Mouse (Mus musculus) neural tube, embryonic 12.5 days (tissue): ENCODE results near the gene Lmo7. TPM values are rescaled to one million over a fixed set of nuclear protein-coding genes. Genes with fewer than 3 reads are reported as not detected.

Experiments used
- ATAC-seq: fragments of 200-750 bp; cut with Nextera tagmentation; 2 replicates; pipeline ENCODE4 v1.8.0; 2017; ENCODE audit warnings: low read depth, mild to moderate bottlenecking, moderate TSS enrichment, moderate library complexity; ENCODE audit not compliant: low FRiP score
- H3K27ac ChIP-seq: fragments of 300-500 bp; sonication (generic); 2 replicates; pipeline ENCODE4 v1.5.1; 2016
- H3K27me3 ChIP-seq: fragments of 300-500 bp; sonication (generic); replicated peaks from 2 replicates; pipeline ENCODE4 v1.6.1; 2016; ENCODE audit warnings: mild to moderate bottlenecking
- H3K36me3 ChIP-seq: fragments of 300-500 bp; sonication (generic); 2 replicates; pipeline ENCODE4 v1.6.1; 2016; ENCODE audit warnings: mild to moderate bottlenecking
- H3K4me1 ChIP-seq: fragments of 300-500 bp; sonication (generic); 2 replicates; pipeline ENCODE4 v1.6.1; 2016
- H3K4me2 ChIP-seq: fragments of 300-500 bp; sonication (generic); replicated peaks from 2 replicates; pipeline ENCODE4 v1.6.1; 2016; ENCODE audit warnings: mild to moderate bottlenecking
- H3K4me3 ChIP-seq: fragments of 300-500 bp; sonication (generic); 2 replicates; pipeline ENCODE4 v1.5.1; 2016
- H3K9ac ChIP-seq: fragments of 300-500 bp; sonication (generic); 2 replicates; pipeline ENCODE4 v1.6.1; 2016; ENCODE audit warnings: mild to moderate bottlenecking
- H3K9me3 ChIP-seq: fragments of 300-500 bp; sonication (generic); 2 replicates; pipeline ENCODE4 v1.6.1; 2016; ENCODE audit warnings: mild to moderate bottlenecking
- WGBS: fragments of 180-500 bp; shearing (Covaris S2); methylation state at CpG from one replicate; pipeline ENCODE4 v1.1.7; 2016; 5-methylcytosine and 5-hydroxymethylcytosine counted together
- polyA plus RNA-seq: library from polyadenylated mRNA; unstranded; fragments of >200 nt; fragmentation: Nextera tagmentation; extraction: Ambion mirVana; gene quantifications from 2 replicates; pipeline ENCODE4 v1.2.1, GENCODE M21; 2016

Lmo7 gene
- polyA plus RNA-seq, 1 experiment from 2014 or later, result 2.5 TPM

DNA sequence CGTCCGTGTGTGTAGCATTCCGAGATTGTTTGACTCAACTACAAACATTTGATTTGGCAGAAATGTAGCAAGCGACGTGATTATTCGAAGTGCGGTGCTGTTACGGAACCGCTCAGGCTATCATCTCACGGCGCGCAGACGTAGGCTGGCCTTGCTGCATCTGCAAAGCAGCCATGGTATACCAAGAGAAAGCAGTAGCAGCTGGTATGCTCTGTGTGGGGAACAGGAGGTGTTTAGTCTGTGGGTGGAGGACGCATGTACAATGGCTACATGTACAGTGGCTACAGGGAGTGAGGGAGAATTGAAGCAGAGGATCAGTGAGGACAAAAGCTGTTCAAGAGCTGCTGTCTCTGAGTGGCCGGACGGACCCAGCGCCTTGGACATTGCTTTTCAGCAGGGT lies 113.7 kb downstream of the Lmo7 start:
- ATAC-seq, result no peak
- H3K4me1 ChIP-seq, result no peaks in the 10 kb centered on the region
- WGBS, result 91% methylated on average over 17 of the region's 17 CpGs
- H3K4me3 ChIP-seq, result no peak overlapping the region
- H3K27me3 ChIP-seq, result no peaks in the 10 kb centered on the region
- no peak overlapping the region for H3K27ac ChIP-seq
- H3K36me3 ChIP-seq, result no peaks in the 10 kb centered on the region
- H3K9me3 ChIP-seq, result no peaks in the 10 kb centered on the region
- H3K9ac ChIP-seq, result no peak overlapping the region
- no peak overlapping the region for H3K4me2 ChIP-seq

DNA sequence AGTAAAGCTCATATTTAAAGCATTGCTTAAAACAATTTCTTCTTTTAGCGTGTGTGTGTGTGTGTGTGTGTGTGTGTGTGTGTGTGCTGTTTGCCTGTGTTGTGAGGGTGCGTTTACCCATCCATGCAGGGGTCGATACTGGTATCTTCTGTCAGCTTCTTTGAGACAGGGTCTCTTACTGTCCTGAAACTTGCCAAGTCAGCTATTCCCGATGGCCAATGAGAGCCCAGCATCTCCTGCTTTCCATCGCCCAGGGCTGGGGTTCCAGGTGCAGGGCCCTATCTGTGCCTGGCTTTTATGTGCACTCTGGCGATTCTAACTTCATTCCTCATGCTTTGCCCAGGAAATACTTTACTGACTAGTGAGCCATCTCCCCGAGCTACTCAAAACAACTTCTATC lies 114.7 kb downstream of the Lmo7 start:
- H3K4me2 ChIP-seq, result no peak overlapping the region
- no peak overlapping the region for H3K9ac ChIP-seq
- H3K4me3 ChIP-seq, result no peak overlapping the region
- H3K4me1 ChIP-seq, result no peaks in the 10 kb centered on the region
- ATAC-seq, result no peak
- no peaks in the 10 kb centered on the region for H3K9me3 ChIP-seq
- 79% methylated on average over 7 of the region's 7 CpGs for WGBS
- H3K27me3 ChIP-seq, result no peaks in the 10 kb centered on the region
- H3K27ac ChIP-seq, result no peak overlapping the region
- no peaks in the 10 kb centered on the region for H3K36me3 ChIP-seq

DNA sequence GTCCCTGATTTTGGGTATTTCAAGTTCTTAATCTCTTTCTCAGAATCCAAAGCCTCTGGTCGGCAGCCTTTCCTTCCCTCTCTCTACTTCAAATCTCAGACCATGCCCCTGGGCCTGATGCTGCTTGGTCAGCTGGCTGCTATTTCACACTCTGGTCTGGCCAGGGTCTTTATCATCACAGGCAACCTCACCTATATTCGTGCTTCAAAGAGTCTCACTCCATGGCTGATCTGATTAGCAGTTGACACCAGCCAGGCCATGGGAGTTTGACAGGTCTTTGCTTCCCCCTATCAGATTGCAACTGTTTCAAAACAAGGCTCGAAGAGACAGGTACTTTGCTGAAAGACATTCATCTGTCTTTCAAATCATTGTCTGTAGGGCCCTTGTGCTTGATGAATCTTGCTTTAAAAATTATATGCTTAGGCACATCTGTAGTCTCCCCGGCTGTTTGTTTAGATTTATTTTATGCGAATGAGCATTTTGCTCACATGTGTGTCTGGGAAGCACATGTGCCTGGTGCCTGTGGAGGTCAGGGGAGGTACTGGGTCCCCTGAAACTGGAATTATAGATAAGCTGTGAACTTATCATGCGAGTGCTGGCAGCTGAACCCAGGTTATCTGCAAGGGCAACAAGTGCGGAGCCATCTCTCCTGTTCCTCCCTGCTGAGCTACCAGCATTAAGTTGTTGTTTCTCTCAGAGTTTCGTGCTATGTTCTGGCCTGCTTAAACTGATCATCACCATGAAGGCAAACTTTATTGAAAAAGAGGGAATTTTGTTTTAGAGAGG lies 116.5 kb downstream of the Lmo7 start:
- Histone ChIP-seq H3K4me2 (no peak overlapping the region), H3K27me3 (no peaks in the 10 kb centered on the region), H3K27ac (no peak overlapping the region), H3K36me3 (no peaks in the 10 kb centered on the region), H3K9me3 (no peaks in the 10 kb centered on the region), H3K9ac (no peak overlapping the region), H3K4me3 (no peak overlapping the region), H3K4me1 (no peaks in the 10 kb centered on the region)
- 77% methylated on average over 8 of the region's 8 CpGs for WGBS
- ATAC-seq, result no peak

DNA sequence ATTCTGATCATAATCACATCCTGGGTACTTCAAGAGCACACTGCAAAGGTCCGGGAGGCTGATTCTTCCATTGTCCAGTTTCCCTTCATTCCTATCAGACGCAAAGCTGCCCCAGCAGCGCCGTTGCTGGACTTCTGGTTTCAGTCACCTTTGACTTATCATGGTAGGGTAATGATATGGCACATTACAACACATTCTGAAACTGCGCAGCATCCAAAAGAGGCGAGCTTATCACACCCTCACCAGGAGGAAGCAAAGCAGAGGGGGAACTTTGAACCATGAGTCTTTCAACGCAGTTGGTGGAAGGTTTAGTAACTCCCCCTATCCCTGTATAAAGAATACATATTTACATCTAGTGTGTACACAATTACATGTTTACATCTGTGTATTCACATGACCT lies 117.8 kb downstream of the Lmo7 start:
- no peaks in the 10 kb centered on the region for H3K36me3 ChIP-seq
- WGBS, result 86% methylated on average over 7 of the region's 7 CpGs
- no peak overlapping the region for H3K4me2 ChIP-seq
- no peaks in the 10 kb centered on the region for H3K27me3 ChIP-seq
- no peaks in the 10 kb centered on the region for H3K9me3 ChIP-seq
- H3K4me3 ChIP-seq, result no peak overlapping the region
- ATAC-seq, result no peak
- H3K4me1 ChIP-seq, result no peaks in the 10 kb centered on the region
- no peak overlapping the region for H3K9ac ChIP-seq
- H3K27ac ChIP-seq, result no peak overlapping the region

DNA sequence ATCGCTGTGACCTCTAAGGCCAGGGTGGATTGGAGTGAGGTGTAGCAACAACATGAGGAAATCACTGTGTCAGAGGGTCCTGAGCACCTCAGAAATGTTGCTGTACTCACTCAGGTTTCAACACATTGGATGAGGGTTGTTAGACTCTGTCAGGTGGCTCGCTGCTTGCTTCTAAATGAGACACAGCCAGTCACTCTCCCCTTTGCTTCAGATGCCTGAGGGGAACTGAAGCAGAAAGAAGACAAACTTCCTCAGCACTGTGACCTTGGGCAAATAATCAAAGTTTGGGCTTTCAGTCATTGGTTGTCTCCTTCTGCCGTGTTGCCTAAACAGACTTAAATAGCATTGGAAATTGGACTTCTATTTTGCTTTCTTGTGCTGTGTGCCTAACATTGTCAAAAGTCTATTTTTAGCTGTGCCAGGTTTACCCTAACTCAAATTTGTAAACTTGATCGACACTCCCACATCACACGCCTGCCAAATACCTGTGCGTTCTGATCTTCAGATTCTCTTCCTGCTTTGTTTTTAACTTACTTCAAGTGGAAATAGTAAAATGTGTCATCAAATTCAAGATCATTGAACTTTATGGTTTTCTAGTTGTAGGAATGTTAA lies 122.9 kb downstream of the Lmo7 start:
- Histone ChIP-seq H3K4me1 (no peaks in the 10 kb centered on the region), H3K27me3 (no peaks in the 10 kb centered on the region), H3K4me2 (no peak overlapping the region), H3K9ac (no peak overlapping the region), H3K27ac (no peak overlapping the region), H3K36me3 (no peaks in the 10 kb centered on the region), H3K4me3 (no peak overlapping the region), H3K9me3 (no peaks in the 10 kb centered on the region)
- ATAC-seq, result no peak
- 83% methylated on average over 6 of the region's 6 CpGs for WGBS

DNA sequence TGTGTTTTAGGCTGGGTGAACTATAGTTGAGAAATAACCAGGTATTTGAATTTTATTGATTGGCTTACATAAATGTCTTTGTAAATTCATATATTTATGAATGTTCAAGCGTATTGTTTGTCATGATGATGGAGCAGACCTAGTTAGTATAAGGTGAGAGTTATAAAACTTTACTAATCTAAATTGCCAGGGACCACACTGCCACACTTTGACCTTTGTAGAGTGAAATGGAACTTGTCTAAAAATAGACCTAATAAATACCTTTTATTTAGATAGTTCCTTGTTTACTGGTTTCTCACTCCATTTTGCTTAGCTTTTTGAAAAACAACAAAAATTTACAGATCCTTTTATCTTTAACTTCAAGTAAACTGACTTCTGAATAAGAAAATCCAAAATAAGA lies 123.5 kb downstream of the Lmo7 start:
- H3K27me3 ChIP-seq, result no peaks in the 10 kb centered on the region
- H3K9me3 ChIP-seq, result no peaks in the 10 kb centered on the region
- no peak overlapping the region for H3K27ac ChIP-seq
- ATAC-seq, result no peak
- H3K9ac ChIP-seq, result no peak overlapping the region
- no peak overlapping the region for H3K4me3 ChIP-seq
- no peaks in the 10 kb centered on the region for H3K36me3 ChIP-seq
- no peak overlapping the region for H3K4me2 ChIP-seq
- no peaks in the 10 kb centered on the region for H3K4me1 ChIP-seq
- WGBS, result 95% methylated on average over 1 of the region's 1 CpGs

DNA sequence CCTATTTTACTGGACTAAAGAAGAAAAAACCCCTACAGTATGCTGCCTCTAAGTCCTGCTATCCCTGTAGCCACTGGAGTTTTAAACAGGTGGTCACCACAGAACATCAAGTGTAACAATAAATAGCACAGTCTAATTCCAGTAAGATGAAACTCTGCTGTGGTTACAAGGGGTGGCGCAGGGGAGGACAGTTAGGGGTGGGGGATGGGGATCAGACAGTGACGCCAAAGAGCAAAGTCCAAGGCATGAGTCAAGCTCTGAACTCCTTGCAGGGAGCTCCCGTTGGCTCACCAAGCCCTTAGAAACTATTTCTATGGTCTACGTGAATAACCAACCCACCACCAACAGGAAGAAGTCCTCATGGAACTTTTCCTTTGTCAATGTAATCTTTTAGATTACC lies 124.0 kb downstream of the Lmo7 start:
- Histone ChIP-seq H3K36me3 (no peaks in the 10 kb centered on the region), H3K4me1 (no peaks in the 10 kb centered on the region), H3K27me3 (no peaks in the 10 kb centered on the region), H3K27ac (no peak overlapping the region), H3K4me3 (no peak overlapping the region), H3K4me2 (no peak overlapping the region), H3K9me3 (no peaks in the 10 kb centered on the region), H3K9ac (no peak overlapping the region)
- 74% methylated on average over 4 of the region's 4 CpGs for WGBS
- ATAC-seq, result no peak

DNA sequence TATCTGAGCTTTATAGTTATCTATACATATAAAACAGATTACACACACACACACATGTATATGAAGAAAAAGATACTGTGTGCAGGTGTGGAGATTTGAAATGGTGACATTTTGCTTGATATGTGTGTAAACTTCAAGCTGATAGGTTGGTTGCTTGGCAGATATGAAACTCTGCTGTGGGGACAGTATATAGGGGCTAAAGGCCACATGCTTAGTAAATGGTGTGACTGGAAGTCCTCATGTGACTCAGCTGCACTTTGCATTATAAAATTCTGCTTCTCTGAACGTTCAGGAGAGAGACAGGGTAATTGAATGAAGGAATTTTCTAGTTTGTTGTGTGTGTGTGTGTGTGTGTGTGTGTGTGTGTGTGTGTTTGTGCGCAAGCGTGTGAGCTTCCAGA lies 124.5 kb downstream of the Lmo7 start:
- H3K9me3 ChIP-seq, result no peaks in the 10 kb centered on the region

DNA sequence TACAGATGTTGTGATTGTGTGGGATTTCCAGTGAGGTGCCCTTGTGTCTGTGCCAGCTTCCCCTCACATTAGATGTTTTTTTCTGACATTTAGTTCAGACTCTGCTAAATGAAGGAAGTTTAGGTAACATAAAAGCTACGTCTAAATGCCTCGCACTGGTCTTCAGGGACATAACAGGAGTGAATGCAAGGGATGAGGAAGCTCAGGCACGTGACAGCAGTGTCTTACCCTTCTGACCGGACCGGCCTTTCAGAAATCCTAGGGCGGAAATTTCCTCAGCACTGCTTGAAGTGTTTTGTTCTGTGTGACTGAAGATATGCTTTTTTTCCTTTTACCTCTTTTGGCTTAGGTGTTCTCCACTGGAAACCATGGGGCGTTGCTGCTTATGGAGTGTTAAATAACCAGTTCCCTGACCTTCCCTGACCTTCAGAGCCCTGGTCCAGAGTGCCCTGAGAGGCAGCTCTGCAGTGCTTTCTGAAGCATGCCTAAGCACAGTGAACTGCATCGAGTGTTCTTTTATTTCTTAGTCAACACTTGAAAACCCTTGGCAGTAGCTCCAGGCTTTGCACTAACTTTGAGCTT lies 129.6 kb downstream of the Lmo7 start:
- WGBS, result 71% methylated on average over 8 of the region's 8 CpGs
- Histone ChIP-seq H3K27ac (no peak overlapping the region), H3K36me3 (no peaks in the 10 kb centered on the region), H3K9ac (no peak overlapping the region), H3K27me3 (no peaks in the 10 kb centered on the region), H3K4me2 (no peak overlapping the region), H3K4me1 (no peaks in the 10 kb centered on the region), H3K4me3 (no peak overlapping the region), H3K9me3 (no peaks in the 10 kb centered on the region)
- ATAC-seq, result no peak

More for the DNA sequence above, 124.5 kb downstream of the Lmo7 start:
- ATAC-seq, result no peak
- Histone ChIP-seq H3K36me3 (no peaks in the 10 kb centered on the region), H3K4me3 (no peak overlapping the region), H3K27me3 (no peaks in the 10 kb centered on the region), H3K4me1 (no peaks in the 10 kb centered on the region), H3K4me2 (no peak overlapping the region), H3K9ac (no peak overlapping the region), H3K27ac (no peak overlapping the region)
- WGBS, result 81% methylated on average over 3 of the region's 3 CpGs

DNA sequence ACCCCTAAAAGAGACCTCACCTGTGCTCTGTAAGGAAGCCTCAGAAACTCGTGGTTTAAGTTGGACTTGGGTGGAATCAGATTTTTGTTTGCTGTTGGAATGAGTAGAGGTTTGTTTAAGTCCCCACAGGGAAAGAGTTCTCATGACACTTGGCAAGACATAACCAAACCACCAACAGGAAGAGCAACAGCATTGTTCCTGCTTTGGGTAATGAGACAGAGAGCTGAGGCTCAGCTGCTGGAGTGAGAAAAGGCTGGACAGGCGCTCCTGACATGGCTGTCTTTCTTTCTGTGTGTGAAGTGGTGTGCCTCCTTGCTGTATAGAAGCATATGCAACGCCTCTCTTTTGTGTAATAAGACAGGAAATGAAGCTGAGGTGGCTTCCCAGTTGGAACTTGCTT lies 132.3 kb downstream of the Lmo7 start:
- ATAC-seq, result no peak
- Histone ChIP-seq H3K9me3 (no peaks in the 10 kb centered on the region), H3K4me1 (no peaks in the 10 kb centered on the region), H3K27me3 (no peaks in the 10 kb centered on the region), H3K9ac (no peak overlapping the region), H3K27ac (no peak overlapping the region), H3K36me3 (no peaks in the 10 kb centered on the region), H3K4me3 (no peak overlapping the region), H3K4me2 (no peak overlapping the region)
- 80% methylated on average over 3 of the region's 3 CpGs for WGBS

DNA sequence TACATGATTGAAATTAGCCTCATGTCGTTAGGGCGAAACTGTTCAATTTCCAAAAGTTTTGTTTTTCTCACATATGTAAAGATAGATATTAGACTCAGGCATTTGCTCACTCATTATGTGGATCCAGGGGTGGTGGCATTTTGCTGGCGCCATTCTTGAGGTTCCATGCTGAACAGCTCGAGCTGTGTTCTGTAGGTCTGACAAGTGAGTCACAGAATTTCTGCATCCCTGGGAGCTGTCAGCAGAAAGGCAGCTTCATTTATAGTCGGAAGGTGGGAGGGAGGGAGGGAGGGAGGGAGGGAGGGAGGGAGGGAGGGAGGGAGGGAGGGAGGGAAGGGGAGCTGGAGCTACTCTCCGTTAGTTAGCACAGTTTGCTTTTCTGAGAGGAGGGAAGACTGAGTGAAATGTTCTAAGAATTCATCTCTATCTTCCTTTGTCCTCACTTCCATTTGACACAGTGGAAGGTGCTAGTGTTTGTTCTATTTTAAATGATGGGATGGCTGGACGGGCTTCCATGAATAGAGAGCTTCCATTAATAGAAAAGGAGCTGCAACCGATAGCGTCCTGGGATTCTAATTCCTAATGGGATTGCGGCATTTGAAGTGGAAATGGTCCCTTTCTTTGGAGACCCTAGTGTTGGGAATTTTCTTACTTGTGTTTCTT lies 137.4 kb downstream of the Lmo7 start:
- 69% methylated on average over 10 of the region's 10 CpGs for WGBS
- Histone ChIP-seq H3K27me3 (no peaks in the 10 kb centered on the region), H3K9ac (no peak overlapping the region), H3K27ac (no peak overlapping the region), H3K4me2 (no peak overlapping the region), H3K4me3 (no peak overlapping the region), H3K36me3 (no peaks in the 10 kb centered on the region), H3K9me3 (no peaks in the 10 kb centered on the region), H3K4me1 (no peaks in the 10 kb centered on the region)
- ATAC-seq, result no peak

DNA sequence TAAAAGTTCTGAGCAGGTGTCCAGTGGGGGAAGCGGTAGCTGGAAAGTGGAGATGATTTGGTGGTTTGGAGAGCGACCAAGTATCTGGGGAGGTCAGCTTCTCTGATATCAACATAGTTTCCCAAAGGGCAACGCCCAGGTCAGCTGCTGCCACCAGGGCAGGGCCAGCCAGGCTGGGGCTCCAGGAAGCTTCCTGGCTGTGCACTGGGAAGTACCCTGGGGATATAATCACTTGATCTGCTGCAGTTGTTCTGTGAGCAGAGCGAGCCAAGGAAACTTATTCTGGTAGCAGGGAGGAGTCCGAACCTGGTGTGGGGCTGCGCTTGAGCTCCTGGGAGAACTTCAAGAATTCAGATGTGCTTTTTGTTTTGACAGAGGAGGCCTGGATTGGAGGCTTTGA lies 139.4 kb downstream of the Lmo7 start:
- Histone ChIP-seq H3K27ac (no peak overlapping the region), H3K9ac (no peak overlapping the region), H3K4me2 (no peak overlapping the region), H3K4me3 (no peak overlapping the region), H3K27me3 (no peaks in the 10 kb centered on the region), H3K4me1 (no peaks in the 10 kb centered on the region), H3K9me3 (no peaks in the 10 kb centered on the region), H3K36me3 (no peaks in the 10 kb centered on the region)
- 85% methylated on average over 6 of the region's 6 CpGs for WGBS
- ATAC-seq, result no peak
